ENCODE assay signal across 8 mouse cellular contexts in the genomic region with DNA sequence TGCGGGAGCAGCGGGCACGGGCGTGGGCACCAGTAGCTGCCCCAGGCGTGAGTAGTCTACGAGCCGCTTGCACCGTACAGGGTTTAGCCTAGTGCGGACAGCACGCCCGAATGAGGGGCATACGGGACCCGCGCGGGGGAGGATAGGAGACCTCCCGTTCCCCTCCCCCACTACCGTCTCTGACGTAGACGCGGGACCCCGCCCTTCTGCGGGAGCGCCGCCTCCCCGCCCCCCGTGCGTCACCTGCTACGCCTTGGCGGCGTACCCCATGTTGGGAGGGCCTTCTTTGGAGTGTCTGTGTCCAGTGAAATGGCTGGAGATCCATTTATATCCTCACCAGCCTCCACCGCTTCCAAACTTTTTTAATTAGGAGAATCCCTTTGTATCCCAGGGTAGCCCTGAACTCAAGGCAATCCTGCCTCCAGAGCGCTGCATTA. TPM values are rescaled to one million over a fixed set of nuclear protein-coding genes. Genes with fewer than 3 reads are reported as not detected.
DNase-seq lines count a peak whose midpoint lies in the region; ATAC-seq lines count a peak whose summit lies in the region.

No protein-coding gene starts in this region.

- H3K4me2 ChIP-seq in hindbrain, embryonic 16.5 days (ENCODE audit: low read length), result peak overlapping the region; percentile 99

- H3K4me3 ChIP-seq in hindbrain, embryonic 16.5 days (ENCODE audit: low read length), result peak overlapping the region; percentile 88

- H3K27ac ChIP-seq in hindbrain, embryonic 16.5 days (ENCODE audit: low read depth, low read length), result peak overlapping the region; percentile 100

- H3K9me3 ChIP-seq in hindbrain, embryonic 16.5 days (ENCODE audit: control insufficient read depth, low read length), result no peaks in the 10 kb centered on the region

- peak overlapping the region; percentile 97 for H3K9ac ChIP-seq in hindbrain, embryonic 16.5 days (ENCODE audit: low read depth, low read length)

- H3K4me1 ChIP-seq in hindbrain, embryonic 16.5 days (ENCODE audit: control insufficient read depth, insufficient read depth, low read depth, low read length), result peaks cover 22% of the 10 kb centered on the region

- ATAC-seq in hindbrain, embryonic 16.5 days, result peak; percentile 64

- DNase-seq in T-cell, adult 2 months (ENCODE audit: low spot score), result peak; percentile 92
- peak; percentile 94 to 97 for DNase-seq in cerebellum, postnatal 36 days
- peak; percentile 98 for DNase-seq in gastrocnemius, adult 18-20 months (ENCODE audit: low spot score)
- peak; percentile 95 to 97 for DNase-seq in left cerebral cortex, adult 18-20 months (ENCODE audit: low spot score in 2 of 2)
- peak; percentile 96 to 97 for DNase-seq in lung, postnatal 4 days
- peak; percentile 94 for DNase-seq in retina, postnatal 1 day
- peak; percentile 99 for DNase-seq in thymus, postnatal 4 days

- WGBS in hindbrain, embryonic 16.5 days, result 0% methylated on average over 27 of the region's 32 CpGs

- H3K27me3 ChIP-seq in hindbrain, embryonic 16.5 days (replicated peaks; ENCODE audit: control insufficient read depth, insufficient read depth, low read length), result no peaks in the 10 kb centered on the region

- peaks cover 10% of the 10 kb centered on the region for H3K36me3 ChIP-seq in hindbrain, embryonic 16.5 days (ENCODE audit: control insufficient read depth, insufficient read depth, low read length)

RNA-seq across cellular contexts. Expression of a gene that starts 0.6 kb away (rescaled TPM):
- total RNA-seq in gastrocnemius, adult 18-20 months (2021), result 100 to 1,000 TPM; 110 to 131 TPM
- polyA plus RNA-seq in hindbrain, embryonic 16.5 days (2015; fragmentation: Nextera tagmentation; extraction: Ambion mirVana), result 117 and 127 TPM in 2 replicates
- 100 to 1,000 TPM; 427 to 456 TPM for total RNA-seq in left cerebral cortex, adult 18-20 months (2021)

RNA-seq across cellular contexts. Expression of a gene that starts 16.0 kb away (rescaled TPM):
- total RNA-seq in gastrocnemius, adult 18-20 months (2021), result 100 to 1,000 TPM; 227 to 344 TPM
- 115 and 117 TPM in 2 replicates for polyA plus RNA-seq in hindbrain, embryonic 16.5 days (2015; fragmentation: Nextera tagmentation; extraction: Ambion mirVana)
- total RNA-seq in left cerebral cortex, adult 18-20 months (2021), result 10 to 100 TPM; 53.5 to 56.6 TPM

RNA-seq across cellular contexts. Expression of a gene that starts 20.2 kb away (rescaled TPM):
- total RNA-seq in gastrocnemius, adult 18-20 months (2021), result under 1 TPM; 0.45 to 0.46 TPM
- 2.8 and 2.9 TPM in 2 replicates for polyA plus RNA-seq in hindbrain, embryonic 16.5 days (2015; fragmentation: Nextera tagmentation; extraction: Ambion mirVana)
- total RNA-seq in left cerebral cortex, adult 18-20 months (2021), result 1 to 10 TPM; 2.1 to 3.9 TPM

RNA-seq across cellular contexts. Expression of a gene that starts 24.7 kb away (rescaled TPM):
- 1 to 10 TPM; 1.7 to 3.9 TPM for total RNA-seq in gastrocnemius, adult 18-20 months (2021)
- 5.3 and 6.1 TPM in 2 replicates for polyA plus RNA-seq in hindbrain, embryonic 16.5 days (2015; fragmentation: Nextera tagmentation; extraction: Ambion mirVana)
- total RNA-seq in left cerebral cortex, adult 18-20 months (2021), result 1 to 10 TPM; 1.9 to 2.4 TPM

RNA-seq across cellular contexts. Expression of a gene that starts 41.7 kb away (rescaled TPM):
- total RNA-seq in gastrocnemius, adult 18-20 months (2021), result 10 to 100 TPM; 33.2 to 34.9 TPM
- polyA plus RNA-seq in hindbrain, embryonic 16.5 days (2015; fragmentation: Nextera tagmentation; extraction: Ambion mirVana), result 70.2 and 72.2 TPM in 2 replicates
- total RNA-seq in left cerebral cortex, adult 18-20 months (2021), result 10 to 100 TPM; 35.0 to 38.6 TPM

Comparison
In these comparisons a context has a peak if more than half of its experiments do, and no peak if none do; other contexts are left out.
1. Peak in every context shown above with its lines: DNase-seq, ATAC-seq, H3K4me3 ChIP-seq and H3K27ac ChIP-seq.